Mouse (Mus musculus): ENCODE measurements at regions not wholly inside any gene's neighbourhood (a gene's known extent, or its start where the extent isn't known, plus 50 kb on each side); places are given as distances from the start of the nearest gene placed in this dataset.
A peak's percentile ranks its signal among the peaks of the same experiment; 100 is the strongest.

DNA sequence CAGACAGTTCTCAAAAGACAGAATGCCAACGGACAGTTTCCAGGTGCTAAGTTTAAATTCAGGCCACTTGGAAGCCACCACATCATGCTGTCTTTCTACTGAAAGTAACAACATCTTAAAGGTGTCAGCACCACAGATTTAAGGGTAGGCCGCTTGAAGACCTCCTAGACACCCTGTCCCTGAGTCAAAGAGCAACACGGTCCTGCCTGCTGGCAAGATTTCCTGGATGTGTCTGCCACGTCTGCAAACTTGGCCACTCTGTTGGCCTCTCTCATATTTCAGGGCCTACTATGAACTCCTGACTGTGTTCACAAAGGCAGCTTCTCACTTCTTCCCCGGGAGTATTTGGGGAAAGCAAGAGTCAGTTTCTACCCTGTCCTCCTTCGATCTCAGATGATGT lies 194.7 kb upstream of the Esrrg start:
- Histone ChIP-seq H3K9me3 (no peaks in the 10 kb centered on the region), H3K36me3 (no peaks in the 10 kb centered on the region), H3K4me1 (peaks cover 4% of the 10 kb centered on the region; the same call in 1 of the 2 replicates), H3K4me3 (no peak overlapping the region), H3K27ac (no peak overlapping the region), H3K27me3 (ENCODE audit: insufficient read depth, poor library complexity, severe bottlenecking) (no peaks in the 10 kb centered on the region)
- 73% methylated on average over 6 of the region's 6 CpGs for WGBS
- no peak for DNase-seq (ENCODE audit: low spot score)

DNA sequence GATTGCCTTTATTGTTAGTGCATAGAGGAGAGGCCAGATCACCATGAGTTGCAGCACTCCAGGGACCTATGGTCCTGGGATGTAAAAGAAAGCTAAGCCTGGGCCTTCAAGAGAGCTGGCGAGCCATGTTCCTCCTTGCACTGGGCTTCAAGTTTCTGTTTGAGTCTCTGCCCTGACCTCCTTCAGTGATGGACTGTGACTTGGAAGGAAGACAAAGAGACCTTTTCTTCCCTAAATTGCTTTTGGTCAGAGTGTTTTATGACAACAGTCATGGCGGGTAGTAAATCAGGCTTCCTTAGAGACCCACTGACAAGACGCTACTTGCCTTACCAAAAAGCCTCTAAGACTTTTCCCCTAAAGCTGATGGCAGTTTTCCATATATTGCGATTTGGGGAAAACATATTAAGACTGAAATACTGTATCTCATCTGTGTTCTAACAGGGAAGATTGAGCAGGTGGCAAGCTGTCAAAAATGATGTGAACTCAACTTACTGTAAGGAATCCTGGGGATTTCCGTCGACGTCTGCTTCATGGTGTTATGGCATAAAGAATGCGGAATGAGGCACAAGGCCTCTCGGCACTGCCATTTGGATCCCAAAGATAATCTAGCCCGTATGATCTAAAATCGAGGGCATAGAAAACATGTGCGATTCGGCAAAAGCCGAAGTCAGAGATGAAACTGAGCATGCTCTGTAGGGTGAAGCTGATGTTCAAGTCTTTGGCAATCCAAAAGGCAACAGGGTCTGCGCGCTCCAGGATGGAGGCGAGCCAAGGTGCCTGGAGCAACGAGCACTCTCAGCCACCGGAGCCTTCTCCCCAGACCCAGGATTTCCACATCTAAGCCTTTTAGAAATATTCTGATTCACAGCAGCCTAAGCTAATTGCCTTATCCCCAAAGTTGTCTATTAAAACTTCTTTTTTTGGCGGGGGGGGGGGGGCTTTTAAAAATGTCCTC lies 190.1 kb upstream of the Esrrg start:
- H3K36me3 ChIP-seq = no peaks in the 10 kb centered on the region
- DNase-seq (ENCODE audit: low spot score) = no peak
- H3K9me3 ChIP-seq = no peaks in the 10 kb centered on the region
- WGBS = 90% methylated on average over 20 of the region's 20 CpGs
- no peak overlapping the region for H3K27ac ChIP-seq
- H3K27me3 ChIP-seq (ENCODE audit: insufficient read depth, poor library complexity, severe bottlenecking) = no peaks in the 10 kb centered on the region
- H3K4me3 ChIP-seq = no peak overlapping the region
- peaks cover 4% of the 10 kb centered on the region; the same call in 1 of the 2 replicates for H3K4me1 ChIP-seq

DNA sequence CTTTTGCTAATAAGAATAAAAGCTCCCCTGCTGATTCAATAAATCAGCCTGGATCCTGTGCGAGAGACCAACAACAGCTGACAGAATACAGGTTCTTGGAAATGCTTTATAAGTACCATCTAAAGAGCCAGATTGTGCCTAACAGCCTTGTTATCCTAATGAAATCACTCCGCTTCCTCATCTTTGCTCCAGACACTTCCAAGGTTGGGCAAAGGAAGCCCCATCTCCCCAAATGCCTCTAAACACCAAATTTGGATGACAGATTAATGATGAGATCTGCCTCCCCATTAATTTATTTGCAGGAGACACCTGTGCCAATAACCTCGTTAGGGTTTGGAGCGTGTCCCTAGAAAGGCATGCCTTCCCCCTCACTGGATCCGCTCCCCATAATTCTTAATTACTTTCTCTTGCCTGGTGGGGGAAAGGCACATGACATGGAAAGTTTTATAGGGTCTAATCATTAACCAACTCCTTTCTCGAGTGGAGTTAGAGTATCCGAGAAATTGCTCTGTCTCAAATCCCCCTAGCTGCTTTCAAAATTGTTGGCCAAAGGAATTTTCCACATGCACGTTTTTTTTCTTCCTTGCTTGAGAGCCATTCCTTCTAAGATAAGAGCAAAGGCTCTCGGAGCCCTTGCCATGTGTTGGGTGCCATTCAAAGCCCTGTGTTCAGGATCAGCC lies 179.9 kb upstream of the Esrrg start:
- 68% methylated on average over 9 of the region's 9 CpGs for WGBS
- Histone ChIP-seq H3K4me1 (no peaks in the 10 kb centered on the region; the same call in 1 of the 2 replicates), H3K36me3 (no peaks in the 10 kb centered on the region), H3K27ac (no peak overlapping the region), H3K9me3 (no peaks in the 10 kb centered on the region), H3K27me3 (ENCODE audit: insufficient read depth, poor library complexity, severe bottlenecking) (no peaks in the 10 kb centered on the region), H3K4me3 (no peak overlapping the region)
- DNase-seq (ENCODE audit: low spot score) = no peak

DNA sequence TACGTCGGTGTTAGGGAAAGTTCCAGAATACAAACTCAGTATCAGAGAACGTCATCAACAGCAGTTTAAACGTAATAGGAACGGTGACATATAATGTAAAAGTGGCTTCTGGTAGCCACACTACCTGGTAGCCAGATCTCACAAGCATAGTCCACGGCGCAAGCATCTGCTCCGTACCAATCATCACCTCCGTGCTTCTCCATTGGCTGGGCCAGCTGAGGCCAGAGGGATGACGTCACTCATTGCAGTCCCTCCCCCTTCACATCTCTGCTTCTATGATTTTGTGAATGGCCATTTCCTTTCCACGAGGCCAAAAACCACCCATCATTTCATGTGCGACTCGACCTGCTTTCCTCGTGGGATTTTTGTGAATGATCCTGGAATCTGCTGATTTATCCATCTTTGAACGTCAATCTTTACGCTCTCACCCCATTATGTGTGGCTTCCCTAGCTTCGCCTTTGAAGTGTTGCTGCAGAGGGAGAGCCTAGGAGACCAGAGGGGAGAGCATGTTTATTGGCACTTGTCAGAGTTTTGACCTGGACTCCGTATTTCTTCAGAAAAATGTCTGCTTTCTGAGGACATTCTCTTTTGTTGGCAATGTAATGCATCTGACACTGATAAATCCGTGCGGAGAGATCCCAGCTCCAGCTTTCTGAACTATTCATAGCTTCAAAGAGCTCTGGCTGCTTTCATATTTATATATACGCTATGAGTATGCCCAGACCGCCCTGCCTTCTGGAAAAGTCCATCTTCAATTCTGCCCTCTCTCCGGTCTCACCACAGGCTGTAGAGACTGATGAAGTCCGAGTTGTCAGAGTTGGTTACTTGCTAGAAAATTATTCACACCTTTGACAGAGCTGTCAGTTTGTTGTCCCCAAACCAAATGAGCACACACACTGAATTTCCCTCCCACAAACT lies 174.6 kb upstream of the Esrrg start:
- Histone ChIP-seq H3K4me3 (no peak overlapping the region), H3K4me1 (peaks cover 15% of the 10 kb centered on the region), H3K36me3 (no peaks in the 10 kb centered on the region), H3K27ac (peak overlapping the region; percentile 33; the same call in 1 of the 2 replicates), H3K9me3 (no peaks in the 10 kb centered on the region), H3K27me3 (ENCODE audit: insufficient read depth, poor library complexity, severe bottlenecking) (no peaks in the 10 kb centered on the region)
- no peak for DNase-seq (ENCODE audit: low spot score)
- 72% methylated on average over 24 of the region's 24 CpGs for WGBS

DNA sequence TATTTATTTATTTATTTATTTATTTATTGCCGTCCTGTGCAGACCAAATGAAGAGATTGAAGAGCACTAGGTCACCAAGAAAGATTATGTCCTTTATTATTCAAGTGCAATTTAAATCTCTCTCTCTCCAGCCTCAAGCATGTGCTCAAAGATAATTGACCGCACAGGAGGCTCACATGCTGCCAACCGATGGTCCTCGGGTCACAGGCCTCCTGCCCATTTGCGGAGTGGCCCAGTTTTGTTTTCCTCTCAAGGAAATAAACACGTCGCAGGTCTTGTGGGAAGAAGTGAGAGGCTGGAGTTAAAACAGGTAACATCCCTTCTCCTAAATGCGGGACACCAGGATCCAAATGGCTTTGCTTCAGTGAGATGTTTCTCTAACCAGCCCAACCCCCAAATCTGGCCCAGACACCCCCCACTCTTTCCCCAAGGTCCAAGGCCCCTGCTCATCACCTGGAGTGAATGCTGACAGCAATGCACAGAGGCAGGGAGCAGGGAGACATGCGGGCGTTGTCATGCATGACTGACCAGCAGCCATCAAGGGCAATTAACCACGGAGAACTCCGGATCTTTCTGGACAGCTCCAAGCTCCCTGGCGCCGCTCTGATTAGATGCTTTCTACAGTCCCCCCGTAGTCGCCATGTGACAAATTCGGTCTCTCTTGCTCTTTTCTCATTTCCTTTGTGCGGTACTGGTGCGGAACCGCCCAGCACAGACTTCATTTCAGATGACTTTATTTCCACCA lies 169.2 kb upstream of the Esrrg start:
- Histone ChIP-seq H3K36me3 (no peaks in the 10 kb centered on the region), H3K4me3 (no peak overlapping the region), H3K27me3 (ENCODE audit: insufficient read depth, poor library complexity, severe bottlenecking) (no peaks in the 10 kb centered on the region), H3K9me3 (no peaks in the 10 kb centered on the region), H3K27ac (no peak overlapping the region), H3K4me1 (peaks cover 11% of the 10 kb centered on the region; the same call in 1 of the 2 replicates)
- no peak for DNase-seq (ENCODE audit: low spot score)
- WGBS = 80% methylated on average over 20 of the region's 20 CpGs

DNA sequence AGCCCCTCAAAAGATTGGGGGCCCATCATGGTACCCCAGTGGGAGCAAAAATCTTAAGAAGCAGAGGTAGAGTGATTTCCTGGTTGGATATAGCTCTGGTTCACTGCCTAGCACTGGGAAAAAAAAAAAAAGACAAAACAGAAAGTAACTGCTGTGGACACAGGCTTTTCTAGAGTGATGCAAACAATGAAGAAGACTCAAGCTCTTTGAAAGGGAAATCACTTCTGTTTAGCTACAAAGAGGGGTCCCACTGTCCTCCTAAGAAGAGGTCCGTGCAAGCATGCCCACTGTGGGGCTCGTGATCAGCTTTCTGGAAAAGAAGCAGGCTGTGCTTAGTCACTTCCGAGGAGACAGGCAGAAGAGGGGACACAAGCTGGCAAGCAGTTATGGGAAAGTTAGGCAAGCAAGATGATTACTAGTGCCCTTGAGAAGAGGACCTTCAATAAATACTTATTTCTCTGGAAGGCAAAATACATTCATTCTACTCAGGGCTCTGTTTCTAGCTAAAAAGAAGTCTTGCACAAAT lies 166.9 kb upstream of the Esrrg start:
- WGBS = 65% methylated on average over 3 of the region's 3 CpGs
- Histone ChIP-seq H3K4me3 (no peak overlapping the region), H3K4me1 (no peaks in the 10 kb centered on the region), H3K36me3 (no peaks in the 10 kb centered on the region), H3K9me3 (no peaks in the 10 kb centered on the region), H3K27ac (no peak overlapping the region), H3K27me3 (ENCODE audit: insufficient read depth, poor library complexity, severe bottlenecking) (no peaks in the 10 kb centered on the region)
- no peak for DNase-seq (ENCODE audit: low spot score)

DNA sequence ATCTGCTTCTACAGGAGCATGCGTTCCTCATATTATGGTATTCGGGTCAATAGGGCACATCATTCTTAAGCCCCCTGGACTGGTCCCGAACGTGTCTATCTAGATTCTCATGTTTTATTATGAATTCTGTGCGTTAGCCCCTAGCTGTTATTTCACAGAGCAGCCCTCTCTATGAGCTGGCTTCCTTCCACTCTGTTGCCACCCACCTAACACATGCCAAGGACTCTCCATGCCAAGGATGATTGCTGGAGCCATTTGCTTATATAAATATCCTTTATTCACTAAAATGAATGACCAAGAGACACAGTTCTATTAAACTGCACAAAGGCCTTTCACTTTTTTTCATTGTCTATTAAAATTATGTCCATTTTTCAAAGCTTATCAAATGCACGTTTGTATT lies 162.1 kb upstream of the Esrrg start:
- no peak overlapping the region for H3K27ac ChIP-seq
- H3K36me3 ChIP-seq = no peaks in the 10 kb centered on the region
- 79% methylated on average over 6 of the region's 6 CpGs for WGBS
- H3K9me3 ChIP-seq = no peaks in the 10 kb centered on the region
- H3K4me1 ChIP-seq = peaks cover 13% of the 10 kb centered on the region; the same call in 1 of the 2 replicates
- H3K27me3 ChIP-seq (ENCODE audit: insufficient read depth, poor library complexity, severe bottlenecking) = no peaks in the 10 kb centered on the region
- DNase-seq (ENCODE audit: low spot score) = no peak
- H3K4me3 ChIP-seq = no peak overlapping the region

DNA sequence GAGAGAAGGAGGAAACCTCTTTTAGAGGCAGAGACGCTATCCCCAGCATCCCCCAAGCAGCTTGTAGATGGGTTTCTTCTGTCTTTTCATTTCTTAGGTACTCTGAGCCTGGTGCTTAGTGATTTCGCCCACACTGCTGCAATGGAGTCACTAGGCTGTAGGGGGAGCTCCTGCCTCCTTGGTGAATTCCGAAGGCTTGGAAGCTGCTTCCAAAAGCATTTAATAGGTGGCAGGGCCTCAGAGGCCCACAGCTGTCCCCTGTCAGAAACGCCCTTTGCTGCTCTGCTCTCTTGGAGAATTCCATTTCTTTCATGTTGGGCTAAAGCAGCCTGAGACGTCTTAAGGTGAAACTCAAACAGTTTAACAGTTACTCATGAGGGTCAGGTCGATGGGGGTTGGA lies 160.4 kb upstream of the Esrrg start:
- H3K36me3 ChIP-seq = no peaks in the 10 kb centered on the region
- DNase-seq (ENCODE audit: low spot score) = peak; percentile 78
- no peak overlapping the region for H3K4me3 ChIP-seq
- H3K27ac ChIP-seq = peak overlapping the region; percentile 13; the same call in 1 of the 2 replicates
- H3K4me1 ChIP-seq = peaks cover 13% of the 10 kb centered on the region; the same call in 1 of the 2 replicates
- no peaks in the 10 kb centered on the region for H3K27me3 ChIP-seq (ENCODE audit: insufficient read depth, poor library complexity, severe bottlenecking)
- 19% methylated on average over 6 of the region's 6 CpGs for WGBS
- H3K9me3 ChIP-seq = no peaks in the 10 kb centered on the region

DNA sequence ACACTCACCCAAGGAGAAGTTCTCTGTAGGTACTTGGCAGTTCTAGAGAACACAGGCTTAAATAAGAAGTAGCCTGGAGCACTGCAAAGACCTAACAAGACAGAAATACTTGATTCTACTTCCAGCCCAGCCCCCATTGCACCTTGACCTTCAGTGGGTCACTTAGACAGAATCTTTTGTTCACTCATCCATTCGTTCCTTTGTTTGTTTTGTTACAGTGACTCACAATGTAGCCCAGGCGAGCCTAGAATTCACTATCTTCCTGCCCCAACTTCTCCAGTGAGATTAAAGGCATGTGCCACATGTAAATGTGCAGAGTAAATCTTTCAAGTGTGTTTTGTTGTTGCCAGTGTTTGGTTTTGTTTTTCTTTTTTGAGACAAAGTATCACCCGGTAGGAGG lies 158.5 kb upstream of the Esrrg start:
- Histone ChIP-seq H3K27ac (no peak overlapping the region), H3K36me3 (no peaks in the 10 kb centered on the region), H3K4me1 (peaks cover 13% of the 10 kb centered on the region; the same call in 1 of the 2 replicates), H3K27me3 (ENCODE audit: insufficient read depth, poor library complexity, severe bottlenecking) (no peaks in the 10 kb centered on the region), H3K4me3 (no peak overlapping the region), H3K9me3 (no peaks in the 10 kb centered on the region)
- no peak for DNase-seq (ENCODE audit: low spot score)
- 54% methylated on average over 3 of the region's 3 CpGs for WGBS

DNA sequence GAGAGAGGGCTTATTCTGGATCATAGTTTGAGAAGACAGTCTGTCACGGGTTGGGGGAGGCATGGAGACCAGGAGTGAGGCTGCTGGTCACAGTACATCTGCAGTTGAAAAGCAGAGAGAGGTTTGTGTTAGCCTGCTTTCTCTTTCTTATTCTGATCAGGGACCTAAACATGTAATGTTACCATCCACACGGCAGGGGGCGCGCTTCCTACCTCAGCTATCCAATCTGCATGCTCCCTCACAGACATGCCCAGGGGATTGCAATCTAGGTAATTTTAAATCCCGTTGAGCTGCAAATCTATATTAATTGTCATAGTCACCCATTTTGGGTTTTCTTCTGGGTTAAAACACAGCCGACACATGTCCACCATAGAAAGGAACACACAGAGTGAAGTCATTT lies 156.4 kb upstream of the Esrrg start:
- no peak overlapping the region for H3K4me3 ChIP-seq
- no peaks in the 10 kb centered on the region for H3K36me3 ChIP-seq
- 29% methylated on average over 6 of the region's 6 CpGs for WGBS
- H3K9me3 ChIP-seq = no peaks in the 10 kb centered on the region
- H3K27ac ChIP-seq = no peak overlapping the region
- H3K4me1 ChIP-seq = peaks cover 13% of the 10 kb centered on the region; the same call in 1 of the 2 replicates
- DNase-seq (ENCODE audit: low spot score) = no peak
- no peaks in the 10 kb centered on the region for H3K27me3 ChIP-seq (ENCODE audit: insufficient read depth, poor library complexity, severe bottlenecking)

DNA sequence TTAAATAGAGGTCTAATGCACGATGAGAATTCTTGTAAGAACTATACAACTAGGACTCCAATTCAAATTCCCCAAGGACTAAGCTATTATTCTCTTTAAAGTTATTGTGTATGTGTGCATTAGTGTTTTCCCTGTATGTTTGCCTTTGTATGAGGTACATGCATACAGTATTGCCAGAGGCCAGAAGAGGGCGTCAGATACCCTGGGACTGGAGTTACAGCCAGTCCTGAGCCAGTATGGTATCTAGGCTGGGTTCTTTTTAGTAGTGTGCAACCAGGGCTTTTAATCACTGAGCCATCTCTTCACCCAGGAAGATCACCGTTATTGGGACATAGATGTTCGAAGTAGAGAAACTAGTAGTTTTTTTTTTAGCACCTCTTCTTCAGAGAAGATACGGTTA lies 154.2 kb upstream of the Esrrg start:
- DNase-seq (ENCODE audit: low spot score) = no peak
- Histone ChIP-seq H3K4me3 (no peak overlapping the region), H3K36me3 (no peaks in the 10 kb centered on the region), H3K4me1 (peaks cover 8% of the 10 kb centered on the region; the same call in 1 of the 2 replicates), H3K27ac (no peak overlapping the region), H3K9me3 (no peaks in the 10 kb centered on the region), H3K27me3 (ENCODE audit: insufficient read depth, poor library complexity, severe bottlenecking) (no peaks in the 10 kb centered on the region)
- 57% methylated on average over 5 of the region's 5 CpGs for WGBS

DNA sequence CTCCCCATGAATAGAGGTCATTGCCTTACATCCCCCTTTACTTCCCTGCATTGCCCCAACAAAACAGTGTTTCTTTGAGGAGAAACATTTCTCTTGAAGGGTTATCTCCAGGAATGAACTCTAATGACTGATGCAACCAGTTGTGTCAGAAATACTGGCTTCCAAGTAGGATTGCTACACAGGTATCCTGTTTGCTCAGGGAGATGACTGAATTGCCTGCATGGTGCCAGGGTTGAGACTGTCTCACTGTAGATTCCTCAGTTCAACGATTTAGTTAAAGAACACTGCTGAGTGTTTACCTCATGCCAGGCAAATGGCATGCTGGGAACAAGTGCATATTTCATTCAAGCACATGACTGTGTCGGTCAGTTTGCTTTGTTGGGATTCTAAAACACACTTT lies 123.8 kb upstream of the Esrrg start:
- no peaks in the 10 kb centered on the region for H3K36me3 ChIP-seq
- DNase-seq (ENCODE audit: low spot score) = no peak
- H3K27ac ChIP-seq = no peak overlapping the region
- H3K4me1 ChIP-seq = no peaks in the 10 kb centered on the region
- H3K9me3 ChIP-seq = no peaks in the 10 kb centered on the region
- no peaks in the 10 kb centered on the region for H3K27me3 ChIP-seq (ENCODE audit: insufficient read depth, poor library complexity, severe bottlenecking)
- H3K4me3 ChIP-seq = no peak overlapping the region
- WGBS = 80% methylated on average over 2 of the region's 2 CpGs

Measured in heart, embryonic 10.5 days (tissue).